Comparison of ENCODE assay signal across 13 mouse cellular contexts in genomic region chr3:34652616-34653015, GRCm38 (mm10). TPM values are rescaled to one million over a fixed set of nuclear protein-coding genes. Genes with fewer than 3 reads are reported as not detected.
DNase-seq lines count a peak whose midpoint lies in the region; ATAC-seq lines count a peak whose summit lies in the region.
"Had no signal": no experiment of that assay in that cellular context is flagged by ENCODE, and none has a peak within 500 bp of the region (broad histone marks: within the 10 kb centered on the region; RNA-seq: fewer than 3 reads in every experiment).

No protein-coding gene starts in this region.

- ATAC-seq in hindbrain, embryonic 12.5 days (ENCODE audit: low FRiP score): no peak
- ATAC-seq in neural tube, embryonic 12.5 days (ENCODE audit: low FRiP score, low read depth): no peak
- ATAC-seq: inflammation-experienced regulatory T-cells, adult 6 months had no signal

- peak overlapping the region; percentile 72 for H3K4me3 ChIP-seq in embryonic facial prominence, embryonic 10.5 days
- peak overlapping the region; percentile 40 for H3K4me3 ChIP-seq in hindbrain, embryonic 12.5 days
- peak overlapping the region; percentile 41 for H3K4me3 ChIP-seq in neural tube, embryonic 12.5 days

- H3K36me3 ChIP-seq in embryonic facial prominence, embryonic 10.5 days (replicated peaks): peaks cover 5% of the 10 kb centered on the region; the same call in 1 of the 2 replicates
- no peaks in the 10 kb centered on the region for H3K36me3 ChIP-seq in hindbrain, embryonic 12.5 days
- no peaks in the 10 kb centered on the region for H3K36me3 ChIP-seq in neural tube, embryonic 12.5 days
- H3K36me3 ChIP-seq: G1E had no signal

- peak overlapping the region; percentile 93 for H3K27ac ChIP-seq in embryonic facial prominence, embryonic 10.5 days (replicated peaks)
- H3K27ac ChIP-seq in hindbrain, embryonic 12.5 days: peak overlapping the region; percentile 86
- H3K27ac ChIP-seq in neural tube, embryonic 12.5 days: peak overlapping the region; percentile 33; the same call in 1 of the 2 replicates
- H3K27ac ChIP-seq: liver, embryonic 14.5 days had no signal

- peak overlapping the region; percentile 51 for H3K4me2 ChIP-seq in hindbrain, embryonic 12.5 days (replicated peaks)
- H3K4me2 ChIP-seq in neural tube, embryonic 12.5 days (replicated peaks): peak overlapping the region; percentile 39

- intact Hi-C loops in left cerebral cortex, postnatal 36 days (cut with DNase I): loop anchor here (10.0 kb wide), 1 partner anchor 548 kb away; no protein-coding TSS in a partner anchor

- WGBS in embryonic facial prominence, embryonic 10.5 days: under 1% methylated on average over 14 of the region's 14 CpGs
- under 1% methylated on average over 14 of the region's 14 CpGs for WGBS in hindbrain, embryonic 12.5 days
- under 1% methylated on average over 14 of the region's 14 CpGs for WGBS in neural tube, embryonic 12.5 days

- peak overlapping the region; percentile 55 for H3K9ac ChIP-seq in hindbrain, embryonic 12.5 days
- H3K9ac ChIP-seq in neural tube, embryonic 12.5 days: peak overlapping the region; percentile 78
- H3K9ac ChIP-seq: liver, embryonic 14.5 days had no signal

- no peaks in the 10 kb centered on the region for H3K9me3 ChIP-seq in embryonic facial prominence, embryonic 10.5 days
- no peaks in the 10 kb centered on the region for H3K9me3 ChIP-seq in hindbrain, embryonic 12.5 days (replicated peaks)
- H3K9me3 ChIP-seq in neural tube, embryonic 12.5 days: no peaks in the 10 kb centered on the region

- H3K27me3 ChIP-seq in embryonic facial prominence, embryonic 10.5 days (replicated peaks; ENCODE audit: low read depth, poor library complexity, severe bottlenecking): peaks cover 90% of the 10 kb centered on the region
- peaks cover 27% of the 10 kb centered on the region for H3K27me3 ChIP-seq in hindbrain, embryonic 12.5 days
- peaks cover 16% of the 10 kb centered on the region for H3K27me3 ChIP-seq in neural tube, embryonic 12.5 days (replicated peaks)

- peaks cover 47% of the 10 kb centered on the region for H3K4me1 ChIP-seq in embryonic facial prominence, embryonic 10.5 days
- peaks cover 41% of the 10 kb centered on the region for H3K4me1 ChIP-seq in hindbrain, embryonic 12.5 days
- peaks cover 24% of the 10 kb centered on the region for H3K4me1 ChIP-seq in neural tube, embryonic 12.5 days

- peak; percentile 59 for DNase-seq in R1 (ENCODE audit: low read depth, low spot score)
- peak; percentile 55 for DNase-seq in embryonic facial prominence, embryonic 10.5 days (ENCODE audit: low spot score)
- DNase-seq in urinary bladder, adult 2 months (ENCODE audit: low spot score): no peak
- no peak for DNase-seq in layer of hippocampus, adult 9-11 months
- no peak for DNase-seq in thymus, postnatal 4 days
- no peak for DNase-seq in left cerebral cortex, postnatal 36 days (ENCODE audit: low spot score in 2 of 2)

RNA-seq across cellular contexts. Expression of gene Sox2, which starts 2.4 kb away (rescaled TPM):
- 12.2 and 16.1 TPM in 2 replicates for polyA plus RNA-seq in embryonic facial prominence, embryonic 10.5 days (2016; fragmentation: Nextera tagmentation; extraction: Ambion mirVana)
- 37.3 and 39.5 TPM in 2 replicates for polyA plus RNA-seq in hindbrain, embryonic 12.5 days (2016; fragmentation: Nextera tagmentation; extraction: Ambion mirVana)
- polyA plus RNA-seq in neural tube, embryonic 12.5 days (2016; fragmentation: Nextera tagmentation; extraction: Ambion mirVana): 48.0 and 49.7 TPM in 2 replicates
- polyA plus RNA-seq in urinary bladder, adult 2 months (2012; rRNA removed): 1.4 and 1.9 TPM in 2 replicates
- total RNA-seq in left cerebral cortex, postnatal 36 days (2021): 10 to 100 TPM; 39.9 to 44.4 TPM
- total RNA-seq: granulocyte monocyte progenitor cell, adult 5-6 weeks had no signal
- polyA plus RNA-seq: G1E; inflammation-experienced regulatory T-cells, adult 6 months; small intestine, adult 2 months had no signal

Comparison
In these comparisons a context has a peak if more than half of its experiments do, and no peak if none do; other contexts are left out.
1. DNase-seq: peak in R1 (single experiment) and embryonic facial prominence, embryonic 10.5 days (single experiment); none in urinary bladder, adult 2 months (single experiment), layer of hippocampus, adult 9-11 months (single experiment), thymus, postnatal 4 days (single experiment) and left cerebral cortex, postnatal 36 days (0 of 2).
2. H3K27ac ChIP-seq: peak in every context shown above with its lines; median percentile 93 in embryonic facial prominence, embryonic 10.5 days; 86 in hindbrain, embryonic 12.5 days; 33 in neural tube, embryonic 12.5 days.
3. Peak in every context shown above with its lines, with median percentiles within 50 percentile points of each other: H3K4me3 ChIP-seq.